Mouse (Mus musculus): Measurements from ENCODE around the gene Was. TPM values are rescaled to one million over a fixed set of nuclear protein-coding genes. Genes with fewer than 3 reads are reported as not detected.
"Not testable (repeated sequence)": the region's sequence is repeated elsewhere in the genome, so short reads cannot be mapped to it uniquely, and the experiment has no call there.

Was gene
- total RNA-seq, 4 experiments from 2014 or later, result 0.82 to 3.6 (median 2.0) TPM

DNA sequence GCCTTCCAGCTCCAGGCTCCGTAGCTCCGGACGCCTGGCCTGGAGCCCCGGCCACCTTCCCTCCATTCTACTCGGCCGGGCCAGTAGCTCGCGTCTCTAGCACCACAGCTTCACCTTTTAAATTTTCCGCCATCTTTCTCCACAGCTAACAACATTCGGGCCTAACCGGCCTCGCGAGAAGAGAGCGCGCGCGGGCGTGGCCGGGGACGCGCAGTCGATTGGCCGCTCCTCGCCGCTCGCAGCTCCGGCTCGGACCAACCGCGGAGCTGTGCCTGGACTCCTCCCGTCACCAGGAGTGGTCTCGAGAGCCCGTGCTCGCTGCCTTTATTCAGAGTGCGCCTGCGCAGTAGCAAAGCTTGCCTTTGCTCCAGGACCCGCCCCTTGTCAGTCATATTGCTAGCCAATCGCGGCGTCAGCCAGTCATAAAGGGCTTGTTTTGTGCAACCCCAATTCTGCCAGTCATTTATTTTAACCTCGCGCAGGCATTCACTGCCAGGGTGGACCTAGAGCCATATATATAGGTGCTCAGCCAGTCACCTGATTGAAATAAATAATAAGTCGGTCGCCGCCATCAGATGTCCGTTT is 15.8 kb downstream of the Was start, which contains the start of gene Suv39h1:
Suv39h1 (minus strand) TSS at position 331 of the 585 bp plus-strand sequence.
- DNase-seq (ENCODE audit: low spot score in 2 of 2), result peak; percentile 62 to 97

GRCm38 (mm10) chrX:8073881-8074429 is 16.3 kb downstream of the Was start:
- no peak for DNase-seq (ENCODE audit: low spot score in 2 of 2)

- no peak for DNase-seq (ENCODE audit: low spot score in 2 of 2)
Measured at GRCm38 (mm10) chrX:8069166-8069565, 21.1 kb downstream of the Was start.

- not testable (repeated sequence) for DNase-seq (ENCODE audit: low spot score in 2 of 2)
Measured at GRCm38 (mm10) chrX:8051044-8051781, 39.1 kb downstream of the Was start.

- no peak for DNase-seq (ENCODE audit: low spot score in 2 of 2)
Measured at GRCm38 (mm10) chrX:8033009-8033408, 57.3 kb downstream of the Was start.

Other genes starting within 250 kb of the Was start
- gene Otud5, start 249.1 kb downstream of the Was start, total RNA-seq (2022), result 10 to 100 TPM; 76.2 to 84.7 (median 78.7) TPM
- gene Pim2, start 212.2 kb downstream of the Was start, total RNA-seq (2022), result 10 to 100 TPM; 45.5 to 49.9 (median 46.2) TPM
- gene Slc35a2, start 206.5 kb downstream of the Was start, total RNA-seq (2022), result 10 to 100 TPM; 28.2 to 47.5 (median 42.3) TPM
- gene Pqbp1, start 191.2 kb downstream of the Was start, total RNA-seq (2022), result 10 to 100 TPM; 79.2 to 89.9 (median 84.2) TPM
- gene Timm17b, start 191.1 kb downstream of the Was start, total RNA-seq (2022), result 10 to 100 TPM; 22.9 to 33.3 (median 29.3) TPM
- gene Gm10491, start 182.7 kb downstream of the Was start, total RNA-seq (2022), result not detected
- gene Gm10490, start 181.0 kb downstream of the Was start, total RNA-seq (2022), result 1 to 10 TPM in 1 of 4 experiments, not detected in 3; 1.4 TPM
- 100 to 1,000 TPM; 412 to 461 (median 441) TPM for gene Pcsk1n, start 170.7 kb downstream of the Was start, total RNA-seq (2022)
- not detected for gene Eras, start 161.9 kb downstream of the Was start, total RNA-seq (2022)
- 10 to 100 TPM; 45.1 to 52.4 (median 46.9) TPM for gene Hdac6, start 142.6 kb downstream of the Was start, total RNA-seq (2022)
- gene Gata1, start 112.4 kb downstream of the Was start, total RNA-seq (2022), result not detected
- gene Glod5, start 72.0 kb downstream of the Was start, total RNA-seq (2022), result 1 to 10 TPM in 2 of 4 experiments, under 1 TPM in 1, not detected in 1; 0.63 to 1.2 (median 1.1) TPM
- gene Suv39h1, start 15.7 kb downstream of the Was start, total RNA-seq (2022), result 10 to 100 TPM; 24.7 to 27.5 (median 26.6) TPM
- gene Wdr13, start 42.4 kb upstream of the Was start, total RNA-seq (2022), result 100 to 1,000 TPM; 176 to 202 (median 193) TPM
- gene Rbm3, start 55.4 kb upstream of the Was start, total RNA-seq (2022), result 100 to 1,000 TPM; 134 to 198 (median 155) TPM
- gene Tbc1d25, start 85.7 kb upstream of the Was start, total RNA-seq (2022), result 10 to 100 TPM; 12.7 to 15.0 (median 14.8) TPM
- gene Ebp, start 103.0 kb upstream of the Was start, total RNA-seq (2022), result 10 to 100 TPM; 27.4 to 35.9 (median 33.1) TPM
- 10 to 100 TPM; 66.0 to 71.8 (median 70.8) TPM for gene Porcn, start 116.0 kb upstream of the Was start, total RNA-seq (2022)
- 10 to 100 TPM; 21.8 to 24.3 (median 23.1) TPM for gene Ftsj1, start 161.9 kb upstream of the Was start, total RNA-seq (2022)
- gene Slc38a5, start 180.6 kb upstream of the Was start, total RNA-seq (2022), result 1 to 10 TPM; 3.0 to 4.2 (median 3.7) TPM
- gene Ssxb10, start 236.9 kb upstream of the Was start, total RNA-seq (2022), result not detected

All from left cerebral cortex, adult 8-10 months (tissue).